Mouse (Mus musculus): ENCODE data around the gene Ap4e1. TPM values are rescaled to one million over a fixed set of nuclear protein-coding genes. Genes with fewer than 3 reads are reported as not detected.
"Not testable (repeated sequence)": the region's sequence is repeated elsewhere in the genome, so short reads cannot be mapped to it uniquely, and the experiment has no call there.

Ap4e1 gene
- total RNA-seq, 2 experiments from 2014 or later = 12.1 to 14.3 TPM

DNA sequence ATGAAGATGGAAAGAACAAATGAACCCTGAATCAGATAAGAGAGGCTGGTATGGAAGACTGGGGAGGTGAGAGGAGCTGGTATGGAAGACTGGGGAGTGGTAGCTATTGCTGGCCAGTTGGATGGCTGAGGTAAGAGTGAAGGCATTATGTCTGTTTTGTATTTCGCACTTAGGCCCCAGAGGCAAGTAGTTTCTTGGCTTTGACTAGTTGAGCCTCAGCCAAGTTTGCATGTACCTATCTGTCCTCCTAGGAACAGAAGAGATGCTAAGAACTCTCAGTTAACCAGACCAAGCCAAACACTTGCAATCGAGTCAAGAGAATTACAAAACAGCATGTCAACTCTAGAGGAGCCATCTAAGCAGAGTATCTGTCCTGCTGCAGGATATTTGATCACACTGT, 65.6 kb downstream of the Ap4e1 start:
- DNase-seq (ENCODE audit: low spot score in 2 of 2) = no peak

DNA sequence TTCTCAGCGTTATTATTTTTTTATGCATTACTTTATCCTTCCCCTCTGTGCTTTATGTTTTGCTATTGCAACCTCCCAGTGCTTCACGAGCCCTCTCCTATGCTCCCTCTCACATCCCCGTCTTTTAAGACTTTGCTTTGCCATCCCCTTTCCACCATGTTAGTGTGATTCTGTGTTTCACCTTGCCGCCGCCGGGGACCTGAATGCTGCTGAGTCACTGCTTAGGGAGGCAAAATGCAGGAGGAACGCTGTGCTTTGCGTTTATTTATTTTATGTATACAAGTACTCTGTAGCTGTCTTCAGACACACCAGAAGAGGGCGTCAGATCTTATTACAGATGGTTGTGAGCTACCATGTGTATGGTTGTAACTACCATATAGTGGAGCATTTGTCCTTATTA, 69.1 kb downstream of the Ap4e1 start:
- no peak for DNase-seq (ENCODE audit: low spot score in 2 of 2)

DNA sequence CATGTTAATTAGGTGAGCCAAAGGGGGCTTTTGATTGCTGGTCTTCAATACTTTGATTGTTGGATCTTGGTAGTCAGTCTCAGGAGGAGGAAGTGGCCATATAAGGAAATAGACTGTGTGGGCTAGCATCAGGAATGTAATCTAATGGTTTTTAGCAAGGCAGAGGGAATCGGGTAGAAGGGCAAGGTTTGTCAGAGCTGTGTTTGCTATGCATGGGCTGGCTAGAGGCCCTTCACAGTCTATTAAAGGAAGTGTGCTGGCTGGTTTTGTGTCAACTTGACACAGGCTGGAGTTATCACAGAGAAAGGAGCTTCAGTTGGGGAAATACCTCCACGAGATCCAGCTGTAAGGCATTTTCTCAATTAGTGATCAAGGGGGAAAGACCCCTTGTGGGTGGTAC, 70.5 kb downstream of the Ap4e1 start:
- DNase-seq (ENCODE audit: low spot score in 2 of 2) = not testable (repeated sequence)

DNA sequence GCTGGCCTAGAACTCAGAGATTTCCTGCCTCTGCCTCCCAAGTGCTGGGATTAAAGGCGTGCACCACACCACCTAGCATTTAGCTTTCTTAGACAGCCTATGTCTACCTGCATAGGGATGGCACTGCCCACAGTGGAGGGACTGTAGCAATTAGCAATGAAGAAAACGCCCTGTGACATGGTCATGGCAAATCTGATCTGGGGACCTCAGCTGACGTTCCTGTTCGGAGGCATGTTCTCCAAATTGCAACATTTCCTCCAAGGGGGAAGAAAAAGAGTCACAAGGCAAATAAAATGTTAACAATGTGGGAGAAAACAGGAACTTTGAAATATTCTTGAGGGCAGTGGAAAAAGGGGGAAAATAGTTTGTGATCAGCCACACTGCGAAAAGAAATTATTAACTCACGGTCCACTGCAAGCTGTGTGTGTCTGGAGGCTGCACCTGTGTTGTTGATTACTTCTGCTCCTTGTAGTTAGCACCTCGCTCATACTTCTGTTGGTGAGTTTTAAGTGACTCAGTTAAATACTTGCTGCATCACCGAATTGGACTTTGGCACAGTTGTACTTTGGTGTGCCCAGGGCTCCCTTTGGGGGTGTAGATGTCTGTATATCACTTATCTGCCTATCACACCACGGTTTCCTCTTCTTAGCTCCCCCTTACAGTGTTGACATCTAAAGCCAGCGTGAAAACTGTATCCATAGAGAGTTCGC, 71.5 kb downstream of the Ap4e1 start:
- DNase-seq (ENCODE audit: low spot score in 2 of 2) = no peak

DNA sequence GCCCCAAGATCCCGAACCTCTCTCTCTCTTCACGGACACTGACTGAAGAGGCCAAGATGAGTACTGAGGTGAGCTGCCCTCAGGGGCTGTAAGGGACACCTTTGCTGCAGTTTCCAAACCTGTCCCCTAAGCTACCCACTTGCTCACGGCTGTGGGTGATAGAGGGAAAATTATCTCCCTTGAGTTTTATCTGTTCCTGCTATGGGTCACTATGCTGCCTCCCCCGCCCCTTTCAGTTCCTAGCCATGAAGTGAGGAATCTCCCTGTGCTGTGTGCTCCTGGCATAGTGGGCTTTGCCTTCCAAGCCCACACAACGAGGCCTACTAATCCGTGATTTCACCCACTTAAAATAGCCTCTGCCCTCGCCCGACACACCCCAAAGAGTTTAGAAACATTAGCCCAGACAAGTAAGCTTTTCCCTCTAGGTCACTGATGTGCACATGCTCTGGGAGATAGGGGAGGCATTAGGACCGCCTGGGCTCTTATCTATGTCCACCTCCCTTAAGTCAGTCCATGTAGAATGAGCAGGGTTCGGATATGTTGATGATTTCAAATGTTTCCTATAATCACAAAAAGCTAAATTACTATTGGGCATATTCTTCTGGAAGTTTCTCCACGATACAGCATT, 72.2 kb downstream of the Ap4e1 start:
- DNase-seq (ENCODE audit: low spot score in 2 of 2) = no peak

DNA sequence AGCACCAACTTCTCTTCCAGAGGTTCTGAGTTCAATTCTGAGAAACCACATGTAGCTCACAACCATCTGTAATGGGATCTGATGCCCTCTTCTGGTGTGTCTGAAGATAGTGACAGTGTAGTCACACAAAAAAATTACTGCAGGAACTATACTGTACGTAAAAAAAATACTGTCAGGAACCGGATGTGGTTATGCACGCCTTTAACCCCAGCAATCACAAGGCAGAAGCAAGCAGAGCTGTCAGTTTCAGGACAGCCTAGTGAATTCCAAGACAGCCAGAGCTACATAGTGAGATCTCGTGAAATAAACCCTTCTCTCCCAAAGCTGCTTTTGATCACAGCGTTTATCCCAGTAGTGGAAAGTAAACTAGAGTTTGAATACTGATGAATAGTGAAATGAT, 77.7 kb downstream of the Ap4e1 start:
- DNase-seq (ENCODE audit: low spot score in 2 of 2) = no peak

DNA sequence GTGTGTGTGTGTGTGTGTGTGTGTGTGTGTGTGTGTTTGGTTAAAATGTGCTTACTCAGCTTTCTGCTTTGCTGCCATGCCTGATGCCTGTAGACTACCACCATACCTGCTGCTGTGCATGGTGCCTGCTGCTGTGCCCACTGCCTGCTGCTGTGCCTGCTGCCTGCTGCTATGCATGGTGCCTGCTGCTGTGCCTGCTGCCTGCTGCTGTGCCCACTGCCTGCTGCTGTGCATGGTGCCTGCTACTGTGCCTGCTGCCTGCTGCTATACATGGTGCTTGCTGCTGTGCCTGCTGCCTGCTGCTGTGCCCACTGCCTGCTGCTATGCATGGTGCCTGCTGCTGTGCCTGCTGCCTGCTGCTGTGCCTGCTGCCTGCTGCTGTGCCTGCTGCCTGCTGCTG, 81.6 kb downstream of the Ap4e1 start:
- DNase-seq (ENCODE audit: low spot score in 2 of 2) = not testable (repeated sequence)

DNA sequence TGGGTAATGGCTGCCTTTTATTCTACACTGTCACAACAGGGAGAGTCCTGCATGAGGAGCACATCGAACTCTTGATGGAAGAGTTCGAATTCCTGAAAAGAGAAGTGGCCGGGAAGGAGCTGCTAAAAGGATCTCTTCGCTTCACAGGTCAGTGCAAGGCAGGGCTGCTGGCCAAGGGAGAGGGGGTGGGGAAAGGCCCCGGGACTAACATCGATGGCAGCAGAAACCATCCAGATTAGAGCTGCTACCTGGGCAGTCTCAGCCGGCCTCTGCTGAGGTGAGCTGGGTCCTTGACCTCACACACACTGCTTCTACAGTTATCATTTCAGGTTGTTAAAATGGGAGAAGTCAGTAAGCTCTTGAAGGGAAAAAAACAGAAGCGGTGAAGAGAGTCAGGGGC, 83.5 kb downstream of the Ap4e1 start:
- DNase-seq (ENCODE audit: low spot score in 2 of 2) = no peak

DNA sequence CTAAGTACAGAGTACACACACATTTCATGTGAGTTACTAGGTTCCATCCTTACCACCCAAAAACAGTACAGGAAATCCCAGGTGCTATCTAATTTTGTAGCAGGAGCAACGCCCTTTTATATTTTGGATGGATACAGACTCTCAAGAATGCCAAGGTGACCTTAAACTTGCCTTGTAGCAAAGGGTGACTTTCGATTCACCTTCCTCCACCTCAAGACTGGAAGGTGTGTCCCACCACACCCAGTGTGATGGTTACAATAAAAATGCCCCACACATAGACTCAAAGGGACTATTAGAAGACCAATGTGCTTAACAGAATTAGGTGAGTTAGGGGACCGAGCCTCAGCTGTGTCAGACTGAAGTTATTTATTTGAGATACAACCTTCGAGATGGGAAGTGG, 100.5 kb downstream of the Ap4e1 start:
- DNase-seq (ENCODE audit: low spot score in 2 of 2) = no peak

Small RNAs within 50 kb of the gene (microRNA-seq; reads per million reads assigned to microRNA genes)
- gene Gm24081 = 0 reads per million in 2 experiments

Other genes starting within 250 kb of the Ap4e1 start
- 1 to 10 TPM in 1 of 2 experiments, under 1 TPM in 1; 0.41 to 1.3 TPM for gene Usp50, start 225.2 kb upstream of the Ap4e1 start, total RNA-seq (2021)
- gene Trpm7, start 132.5 kb upstream of the Ap4e1 start, total RNA-seq (2021) = 10 to 100 TPM; 39.2 to 40.1 TPM
- gene Sppl2a, start 75.5 kb upstream of the Ap4e1 start, total RNA-seq (2021) = 10 to 100 TPM; 31.6 to 32.7 TPM
- gene Blvra, start 61.9 kb downstream of the Ap4e1 start, total RNA-seq (2021) = 10 to 100 TPM; 16.3 to 19.1 TPM
- 1 to 10 TPM; 4.5 to 5.6 TPM for gene Ncaph, start 125.2 kb downstream of the Ap4e1 start, total RNA-seq (2021)
- gene Itpripl1, start 134.7 kb downstream of the Ap4e1 start, total RNA-seq (2021) = 1 to 10 TPM; 3.3 to 7.1 TPM
- under 1 TPM; 0.74 to 0.97 TPM for gene 1810024B03Rik, start 199.6 kb downstream of the Ap4e1 start, total RNA-seq (2021)
- 10 to 100 TPM; 77.5 to 79.7 TPM for gene Snrnp200, start 199.7 kb downstream of the Ap4e1 start, total RNA-seq (2021)
- 10 to 100 TPM; 62.2 to 68.6 TPM for gene Ciao1, start 239.1 kb downstream of the Ap4e1 start, total RNA-seq (2021)
- 100 to 1,000 TPM in 1 of 2 experiments, 10 to 100 TPM in 1; 96.3 to 101 TPM for gene Tmem127, start 239.2 kb downstream of the Ap4e1 start, total RNA-seq (2021)

All from layer of hippocampus, postnatal 14 days (tissue).